Mouse (Mus musculus) hindbrain, postnatal 0 days (tissue): ENCODE measurements around the gene Rab4a. TPM values are rescaled to one million over a fixed set of nuclear protein-coding genes. Genes with fewer than 3 reads are reported as not detected.
A peak's percentile ranks its signal among the peaks of the same experiment; 100 is the strongest.

Experiments used
- ATAC-seq: fragments of 200-750 bp; cut with Nextera tagmentation; 2 replicates; pipeline ENCODE4 v1.8.0; 2017; ENCODE audit warnings: mild to moderate bottlenecking, moderate TSS enrichment, moderate library complexity
- DNase-seq: peaks from one replicate; pipeline ENCODE4 v3.0.0-alpha.2; 2015; ENCODE audit warnings: low spot score
- H3K27ac ChIP-seq: fragments of 300-500 bp; sonication (generic); 2 replicates; pipeline ENCODE4 v1.5.1; 2014; ENCODE audit warnings: mild to moderate bottlenecking
- H3K27me3 ChIP-seq: fragments of 300-500 bp; sonication (generic); 2 replicates; pipeline ENCODE4 v1.6.1; 2014; ENCODE audit warnings: low read length, mixed read lengths; ENCODE audit not compliant: insufficient read depth
- H3K36me3 ChIP-seq: fragments of 300-500 bp; sonication (generic); 2 replicates; pipeline ENCODE4 v1.6.1; 2014; ENCODE audit warnings: low read length, mixed read lengths; ENCODE audit not compliant: insufficient read depth
- H3K4me1 ChIP-seq: fragments of 300-500 bp; sonication (generic); 2 replicates; pipeline ENCODE4 v1.6.1; 2014; ENCODE audit warnings: antibody characterized with exemption, low read length, mixed read lengths; ENCODE audit not compliant: insufficient read depth
- H3K4me2 ChIP-seq: fragments of 300-500 bp; sonication (generic); 2 replicates; pipeline ENCODE4 v1.6.1; 2014; ENCODE audit warnings: low read depth, mild to moderate bottlenecking, low read length, moderate library complexity, mixed read lengths
- H3K4me3 ChIP-seq: fragments of 300-500 bp; sonication (generic); 2 replicates; pipeline ENCODE4 v1.5.1; 2014; ENCODE audit warnings: low read length
- H3K9ac ChIP-seq: fragments of 300-500 bp; sonication (generic); replicated peaks from 2 replicates; pipeline ENCODE4 v1.6.1; 2014; ENCODE audit warnings: mild to moderate bottlenecking, low read length, moderate library complexity, mixed read lengths
- H3K9me3 ChIP-seq: fragments of 300-500 bp; sonication (generic); 2 replicates; pipeline ENCODE4 v1.6.1; 2016; ENCODE audit warnings: low read length, mixed read lengths
- CTCF ChIP-seq: IDR thresholded peaks from 2 replicates; pipeline ENCODE4 v1.5.1; 2016; ENCODE audit warnings: antibody characterized with exemption, control low read depth, low read depth
- WGBS: fragments of 180-500 bp; shearing (Covaris S2); extraction: QIAGEN DNeasy Blood & Tissue Kit; methylation state at CpG from one replicate; pipeline ENCODE4 v1.1.7; 2014; 5-methylcytosine and 5-hydroxymethylcytosine counted together
- polyA plus RNA-seq: library from polyadenylated mRNA; unstranded; fragments of >200 nt; fragmentation: Nextera tagmentation; extraction: Ambion mirVana; gene quantifications from 2 replicates; pipeline ENCODE4 v1.2.1, GENCODE M21; 2015
- total RNA-seq: library from RNA; depleted of rRNA; stranded (reverse); fragments of >200 nt; gene quantifications from 2 replicates; pipeline ENCODE4 v1.2.3, GENCODE M21; 2014; rRNA removed

The Rab4a gene
- total and polyA plus RNA-seq, 2 experiments from 2014 or later = 46.3 to 96.8 TPM

GRCm38 (mm10) chr8:123880821-123881350 lies 75.1 kb downstream of the Rab4a start:
- no peak for DNase-seq
- Histone ChIP-seq H3K4me3 (no peak overlapping the region), H3K4me2 (no peak overlapping the region), H3K27ac (no peak overlapping the region), H3K9ac (no peak overlapping the region), H3K9me3 (no peaks in the 10 kb centered on the region), H3K36me3 (no peaks in the 10 kb centered on the region), H3K4me1 (peaks cover 9% of the 10 kb centered on the region; the same call in 1 of the 2 replicates), H3K27me3 (no peaks in the 10 kb centered on the region)
- ATAC-seq = no peak
- 0 out of 2 replicates have a peak, but pooled peaks have one; percentile 15 for TF ChIP-seq CTCF
- WGBS = 55% methylated on average over 4 of the region's 4 CpGs

DNA sequence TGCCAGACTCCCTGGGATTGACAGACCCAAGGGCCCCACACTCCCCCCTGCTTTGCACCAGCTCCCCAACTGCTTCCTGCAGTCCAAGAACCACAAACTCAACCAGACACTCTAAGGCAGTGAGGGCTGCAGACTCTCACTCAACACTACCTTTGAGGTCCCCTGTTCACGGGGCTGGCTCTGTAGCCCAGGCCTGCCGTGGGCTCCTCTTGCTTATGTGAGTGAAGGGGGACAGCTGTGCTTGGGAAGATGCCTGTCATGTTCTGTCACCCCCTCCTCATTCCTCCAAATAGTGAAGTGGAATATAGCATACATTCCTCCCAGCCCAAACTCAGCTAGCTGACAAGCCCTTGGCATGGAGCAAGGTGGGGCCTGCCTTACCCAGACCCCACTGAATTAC lies 76.6 kb downstream of the Rab4a start:
- Histone ChIP-seq H3K9ac (no peak overlapping the region), H3K9me3 (no peaks in the 10 kb centered on the region), H3K27me3 (no peaks in the 10 kb centered on the region), H3K27ac (no peak overlapping the region), H3K4me3 (no peak overlapping the region), H3K4me1 (peaks cover 9% of the 10 kb centered on the region; the same call in 1 of the 2 replicates), H3K36me3 (no peaks in the 10 kb centered on the region), H3K4me2 (no peak overlapping the region)
- no peak for TF ChIP-seq CTCF
- WGBS = 72% methylated on average over 2 of the region's 2 CpGs
- DNase-seq = no peak
- ATAC-seq = no peak

DNA sequence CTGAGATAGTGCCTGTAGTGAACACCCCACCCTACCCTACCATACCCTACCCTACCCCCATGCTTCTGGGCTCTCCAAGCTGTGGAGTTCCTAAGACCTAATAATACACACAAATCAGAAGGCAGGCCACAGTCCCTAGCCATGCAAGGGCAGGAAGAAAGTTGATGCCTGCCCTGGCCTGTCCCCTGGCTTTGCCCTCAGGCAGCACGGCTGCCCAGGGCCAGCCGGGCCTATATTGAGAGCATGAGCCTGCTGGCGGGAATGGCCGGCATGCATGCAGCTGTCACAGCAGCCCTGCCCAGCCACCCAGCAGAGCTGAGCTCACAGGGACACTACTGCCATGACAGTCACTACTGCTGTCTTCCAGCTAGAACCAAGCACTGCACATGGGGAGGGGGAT lies 77.3 kb downstream of the Rab4a start:
- H3K27me3 ChIP-seq = no peaks in the 10 kb centered on the region
- no peak for TF ChIP-seq CTCF
- 65% methylated on average over 4 of the region's 4 CpGs for WGBS

More for the DNA sequence above, 77.3 kb downstream of the Rab4a start:
- Histone ChIP-seq H3K36me3 (no peaks in the 10 kb centered on the region), H3K9me3 (no peaks in the 10 kb centered on the region), H3K4me2 (no peak overlapping the region), H3K4me1 (peaks cover 9% of the 10 kb centered on the region; the same call in 1 of the 2 replicates), H3K27ac (no peak overlapping the region), H3K4me3 (no peak overlapping the region), H3K9ac (no peak overlapping the region)
- no peak for ATAC-seq
- no peak for DNase-seq

Other genes starting within 250 kb of the Rab4a start
- gene Rhou, start 152.1 kb upstream of the Rab4a start, total RNA-seq = 22.1 and 25.2 TPM in 2 replicates
- gene Rhou, start 152.1 kb upstream of the Rab4a start, polyA plus RNA-seq = 7.8 and 7.9 TPM in 2 replicates
- gene Ccsap, start 54.2 kb downstream of the Rab4a start, total RNA-seq = 13.4 and 14.8 TPM in 2 replicates
- 5.0 and 6.4 TPM in 2 replicates for gene Ccsap, start 54.2 kb downstream of the Rab4a start, polyA plus RNA-seq
- 21.2 and 139 TPM in 2 replicates for gene Acta1, start 88.8 kb downstream of the Rab4a start, total RNA-seq
- 13.9 and 15.1 TPM in 2 replicates for gene Acta1, start 88.8 kb downstream of the Rab4a start, polyA plus RNA-seq
- gene Nup133, start 143.3 kb downstream of the Rab4a start, total RNA-seq = 23.0 and 36.3 TPM in 2 replicates
- 15.4 and 21.0 TPM in 2 replicates for gene Nup133, start 143.3 kb downstream of the Rab4a start, polyA plus RNA-seq
- 39.0 and 43.2 TPM in 2 replicates for gene Abcb10, start 177.1 kb downstream of the Rab4a start, total RNA-seq
- gene Abcb10, start 177.1 kb downstream of the Rab4a start, polyA plus RNA-seq = 12.4 and 13.4 TPM in 2 replicates
- 37.3 and 42.0 TPM in 2 replicates for gene Taf5l, start 215.4 kb downstream of the Rab4a start, total RNA-seq
- gene Taf5l, start 215.4 kb downstream of the Rab4a start, polyA plus RNA-seq = 20.6 and 21.7 TPM in 2 replicates
- 9.7 and 13.5 TPM in 2 replicates for gene Urb2, start 215.5 kb downstream of the Rab4a start, total RNA-seq
- gene Urb2, start 215.5 kb downstream of the Rab4a start, polyA plus RNA-seq = 1.5 and 1.7 TPM in 2 replicates